Mouse (Mus musculus): Measurements from ENCODE around the gene Glipr2. TPM values are rescaled to one million over a fixed set of nuclear protein-coding genes. Genes with fewer than 3 reads are reported as not detected.

The Glipr2 gene
- polyA plus RNA-seq, 1 experiment from 2014 or later, result 44.3 TPM

DNA sequence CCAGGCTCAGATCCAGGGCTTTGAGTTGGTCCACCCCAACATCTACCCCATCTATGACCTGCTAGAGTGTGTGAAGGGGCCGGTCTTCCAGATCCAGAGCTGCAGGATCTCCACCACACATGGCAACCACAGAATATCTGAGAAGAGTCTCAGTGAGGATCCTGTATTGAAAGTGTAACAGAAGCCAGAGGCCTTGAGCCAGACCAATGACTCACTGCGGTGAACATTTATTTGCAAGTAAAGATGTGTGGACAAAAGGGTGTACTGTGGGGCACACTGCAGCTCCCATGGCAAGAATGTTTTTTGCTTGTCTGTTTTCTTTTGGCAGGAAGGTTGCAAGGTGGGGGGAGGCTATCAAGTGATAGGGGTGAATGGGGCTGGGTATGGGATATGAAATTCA, 9.6 kb upstream of the Glipr2 start:
- no peak overlapping the region for H3K27ac ChIP-seq
- no peak overlapping the region for H3K9ac ChIP-seq
- ATAC-seq (replicated peaks; ENCODE audit: insufficient number of reproducible peaks, insufficient read depth, low FRiP score, low read depth), result no peak
- H3K4me2 ChIP-seq, result no peak overlapping the region
- H3K36me3 ChIP-seq, result no peaks in the 10 kb centered on the region
- H3K9me3 ChIP-seq (replicated peaks), result no peaks in the 10 kb centered on the region
- no peaks in the 10 kb centered on the region for H3K4me1 ChIP-seq (replicated peaks)
- 90% methylated on average over 2 of the region's 2 CpGs for WGBS
- no peak overlapping the region for H3K4me3 ChIP-seq
- no peaks in the 10 kb centered on the region for H3K27me3 ChIP-seq

DNA sequence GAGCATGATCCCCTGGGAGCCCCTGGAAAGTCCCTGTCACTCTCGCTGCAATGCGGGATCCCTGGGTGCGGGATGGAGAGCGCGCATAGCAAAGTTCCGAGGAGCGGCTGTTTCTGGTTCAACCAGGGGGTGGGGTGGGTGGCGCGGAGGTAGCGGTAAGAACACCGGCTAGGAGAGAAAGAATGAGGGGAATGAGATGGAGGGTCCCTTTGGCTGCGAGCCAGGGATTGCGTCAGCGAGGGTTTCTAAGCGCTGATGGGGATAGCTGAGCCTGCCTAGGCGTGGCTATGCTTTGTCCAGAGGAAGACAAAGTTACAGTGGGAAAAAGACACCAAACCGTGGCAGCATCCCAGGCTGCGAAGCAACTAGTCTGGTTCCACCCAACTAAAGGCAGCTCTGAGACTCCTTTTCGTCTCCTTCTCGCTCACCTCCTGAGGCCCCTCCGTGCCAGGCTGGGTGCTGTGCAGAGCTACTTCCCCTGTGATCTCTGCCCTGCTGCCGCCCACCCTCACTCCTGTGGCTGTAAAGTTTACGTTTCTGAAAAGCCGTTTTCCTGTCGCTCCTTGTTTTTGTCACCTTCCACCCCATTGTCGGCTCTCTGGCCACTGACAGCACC, 753 bp downstream of the Glipr2 start:
- Histone ChIP-seq H3K9ac (peak overlapping the region; percentile 61), H3K9me3 (replicated peaks) (no peaks in the 10 kb centered on the region), H3K36me3 (no peaks in the 10 kb centered on the region), H3K4me3 (peak overlapping the region; percentile 67), H3K27me3 (no peaks in the 10 kb centered on the region), H3K4me1 (replicated peaks) (peaks cover 22% of the 10 kb centered on the region), H3K27ac (peak overlapping the region; percentile 72), H3K4me2 (peak overlapping the region; percentile 88)
- peak; percentile 57 for ATAC-seq (replicated peaks; ENCODE audit: insufficient number of reproducible peaks, insufficient read depth, low FRiP score, low read depth)
- under 1% methylated on average over 26 of the region's 26 CpGs for WGBS

DNA sequence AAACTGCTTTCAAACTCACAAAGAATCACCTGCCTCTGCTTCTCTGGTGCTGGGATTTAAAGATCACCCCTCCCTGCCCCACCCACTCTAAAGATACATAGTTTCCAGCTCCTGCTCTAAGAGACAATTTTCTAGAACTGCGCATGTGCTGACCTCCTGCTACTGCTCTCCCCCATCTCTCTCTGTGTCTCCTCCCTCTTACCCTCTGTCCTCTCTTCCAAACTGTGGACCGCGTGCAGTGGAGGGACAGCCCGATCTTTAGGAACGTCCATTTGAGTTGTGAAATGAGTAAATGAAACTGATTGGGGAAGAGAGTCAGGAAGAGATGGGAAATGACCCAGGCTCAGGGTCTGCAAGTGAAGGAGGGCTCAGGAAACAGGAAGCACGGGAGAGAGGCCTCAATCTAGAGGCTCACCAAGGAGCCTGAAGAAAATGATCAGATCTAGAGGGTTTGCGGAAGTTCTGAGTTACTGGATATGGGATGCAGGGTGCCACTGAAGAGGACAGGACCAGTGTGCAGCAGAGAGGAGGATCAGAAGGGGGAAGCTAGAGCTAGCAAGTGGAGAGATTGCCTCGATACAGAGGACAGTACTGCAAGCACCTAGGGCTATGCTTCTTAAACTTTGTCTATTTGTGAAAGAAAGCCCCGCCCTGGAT, 2.5 kb downstream of the Glipr2 start:
- WGBS, result 51% methylated on average over 9 of the region's 9 CpGs
- H3K9ac ChIP-seq, result no peak overlapping the region
- no peaks in the 10 kb centered on the region for H3K9me3 ChIP-seq (replicated peaks)
- H3K27ac ChIP-seq, result no peak overlapping the region
- no peaks in the 10 kb centered on the region for H3K27me3 ChIP-seq
- peak overlapping the region; percentile 88 for H3K4me2 ChIP-seq
- peaks cover 32% of the 10 kb centered on the region for H3K4me1 ChIP-seq (replicated peaks)
- no peaks in the 10 kb centered on the region for H3K36me3 ChIP-seq
- peak overlapping the region; percentile 5; the same call in 1 of the 2 replicates for H3K4me3 ChIP-seq
- ATAC-seq (replicated peaks; ENCODE audit: insufficient number of reproducible peaks, insufficient read depth, low FRiP score, low read depth), result no peak

DNA sequence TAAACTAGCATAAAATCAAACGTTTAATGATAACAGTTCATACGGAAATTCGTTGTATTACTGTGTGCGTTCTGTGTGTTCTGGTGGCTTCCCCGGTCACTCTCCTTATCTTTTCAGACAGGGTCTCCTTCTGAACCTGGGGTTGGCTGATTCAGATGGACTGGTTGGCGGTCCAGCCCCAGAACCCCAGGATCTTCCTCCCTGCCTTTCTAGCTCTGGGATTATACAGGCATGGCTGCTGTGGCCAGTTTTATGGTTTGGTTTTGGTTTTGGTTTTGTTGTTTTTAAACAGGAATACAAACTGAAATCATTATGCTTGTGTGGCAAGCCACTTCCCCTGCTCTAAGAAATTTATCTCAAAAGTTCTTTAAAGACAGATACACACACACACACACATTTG, 3.0 kb downstream of the Glipr2 start:
- Histone ChIP-seq H3K27ac (no peak overlapping the region), H3K4me3 (no peak overlapping the region), H3K4me1 (replicated peaks) (peaks cover 37% of the 10 kb centered on the region), H3K4me2 (peak overlapping the region; percentile 88; the same call in 1 of the 2 replicates), H3K36me3 (no peaks in the 10 kb centered on the region), H3K9me3 (replicated peaks) (no peaks in the 10 kb centered on the region), H3K27me3 (no peaks in the 10 kb centered on the region), H3K9ac (no peak overlapping the region)
- WGBS, result 66% methylated on average over 6 of the region's 6 CpGs
- ATAC-seq (replicated peaks; ENCODE audit: insufficient number of reproducible peaks, insufficient read depth, low FRiP score, low read depth), result no peak

DNA sequence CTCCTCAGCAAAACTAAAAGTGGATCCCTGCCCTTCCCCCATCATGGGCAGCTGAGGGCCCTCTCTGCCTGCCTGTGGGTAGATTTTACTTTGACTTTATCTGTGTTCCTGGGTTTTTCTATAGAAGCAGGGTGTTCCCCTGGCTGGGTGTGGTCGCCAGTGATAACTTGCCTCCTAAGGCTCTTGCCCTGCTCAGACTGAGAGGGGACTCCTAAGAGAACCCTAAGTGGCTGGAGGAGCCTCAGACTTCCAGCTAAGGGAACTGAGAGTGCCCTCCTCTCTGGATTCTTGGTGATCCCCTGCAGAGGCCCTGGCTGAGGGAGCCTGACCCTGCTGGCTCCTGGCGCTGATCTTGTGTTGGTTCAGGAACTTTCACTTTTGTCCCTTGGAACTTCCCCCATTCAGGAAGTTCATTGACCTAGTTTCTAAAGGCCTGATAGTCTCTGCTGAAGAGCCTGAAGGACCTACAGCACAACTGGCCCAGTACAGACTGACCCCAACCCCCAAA, 7.2 kb downstream of the Glipr2 start:
- Histone ChIP-seq H3K36me3 (no peaks in the 10 kb centered on the region), H3K4me3 (no peak overlapping the region), H3K4me1 (replicated peaks) (peaks cover 41% of the 10 kb centered on the region), H3K27ac (peak overlapping the region; percentile 48; the same call in 1 of the 2 replicates), H3K9me3 (replicated peaks) (no peaks in the 10 kb centered on the region), H3K27me3 (no peaks in the 10 kb centered on the region), H3K9ac (0 out of 2 replicates have a peak overlapping the region, but pooled peaks have one; percentile 8), H3K4me2 (peak overlapping the region; percentile 25; the same call in 1 of the 2 replicates)
- no peak for ATAC-seq (replicated peaks; ENCODE audit: insufficient number of reproducible peaks, insufficient read depth, low FRiP score, low read depth)
- 38% methylated on average over 2 of the region's 2 CpGs for WGBS

DNA sequence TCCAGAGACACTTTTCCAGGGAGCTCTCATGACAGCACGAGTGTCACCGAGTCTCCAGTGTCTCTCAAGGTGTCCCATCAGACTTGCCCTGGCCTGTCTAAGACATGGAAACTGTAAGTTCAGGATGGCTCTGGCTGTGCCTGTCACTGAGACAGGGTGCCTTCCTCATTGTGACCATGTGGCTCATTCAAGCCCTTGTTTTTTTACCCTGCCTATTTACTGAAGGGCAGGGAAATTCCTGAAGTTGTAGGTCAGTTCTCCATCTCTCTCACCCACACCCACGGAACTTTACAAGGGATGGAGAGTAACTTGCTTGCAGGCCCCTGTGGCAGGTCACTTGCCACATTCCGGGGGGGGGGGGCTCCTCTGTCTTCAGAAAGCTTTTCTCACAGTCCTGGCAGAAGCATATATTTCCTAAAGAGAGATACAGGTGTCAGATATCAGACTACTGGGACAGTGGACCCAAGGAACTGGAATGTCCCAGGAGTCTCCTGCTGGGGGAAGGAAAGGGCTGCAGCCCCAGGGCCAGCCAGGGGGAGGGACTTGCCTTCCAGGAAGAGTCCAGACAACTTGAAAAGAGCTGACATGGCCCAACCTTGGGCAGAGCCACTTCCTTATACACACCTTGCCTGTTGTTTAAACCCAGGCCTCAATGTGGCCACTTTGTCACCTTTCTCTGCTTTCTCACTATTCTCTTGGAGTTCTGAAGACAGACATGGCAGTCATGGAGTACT, 7.9 kb downstream of the Glipr2 start:
- WGBS, result 29% methylated on average over 4 of the region's 4 CpGs
- Histone ChIP-seq H3K9me3 (replicated peaks) (no peaks in the 10 kb centered on the region), H3K4me3 (no peak overlapping the region), H3K9ac (no peak overlapping the region), H3K4me2 (no peak overlapping the region), H3K4me1 (replicated peaks) (peaks cover 41% of the 10 kb centered on the region), H3K27me3 (no peaks in the 10 kb centered on the region), H3K36me3 (no peaks in the 10 kb centered on the region), H3K27ac (no peak overlapping the region; the same call in 1 of the 2 replicates)
- no peak for ATAC-seq (replicated peaks; ENCODE audit: insufficient number of reproducible peaks, insufficient read depth, low FRiP score, low read depth)

DNA sequence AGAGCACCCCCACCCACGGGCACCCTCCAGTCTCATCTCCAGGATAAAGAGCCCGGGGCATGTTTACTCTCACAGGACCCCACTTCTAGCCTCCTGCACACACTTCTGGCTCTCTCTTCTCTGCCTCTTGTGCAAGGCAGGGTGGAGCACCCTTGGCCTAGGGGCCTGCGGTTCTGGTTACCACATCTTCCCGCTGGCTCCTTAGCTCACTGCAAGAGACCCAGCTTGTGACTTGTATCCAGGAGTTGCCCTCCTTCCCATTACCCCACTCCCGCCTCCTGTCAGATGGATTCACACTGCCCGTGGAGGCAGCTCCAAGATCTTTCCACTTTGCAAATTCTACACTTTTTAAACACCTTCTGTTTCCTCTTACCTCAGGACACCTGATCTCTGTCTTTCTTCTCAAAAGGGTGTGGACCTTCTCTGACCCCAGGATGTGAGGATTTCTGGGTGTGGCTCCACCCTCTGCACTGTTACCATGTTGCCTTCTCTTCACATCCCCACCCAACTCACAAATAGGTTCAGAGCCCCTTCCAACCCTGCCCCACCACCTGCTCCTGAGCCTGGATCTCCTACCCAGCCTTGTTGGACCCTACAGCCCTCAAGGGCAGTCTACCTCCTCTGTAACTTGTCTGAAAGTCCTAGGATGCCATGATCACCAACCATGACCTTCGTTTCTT, 8.8 kb downstream of the Glipr2 start:
- WGBS, result 82% methylated on average over 7 of the region's 7 CpGs
- Histone ChIP-seq H3K27me3 (no peaks in the 10 kb centered on the region), H3K36me3 (no peaks in the 10 kb centered on the region), H3K4me3 (no peak overlapping the region), H3K9me3 (replicated peaks) (no peaks in the 10 kb centered on the region), H3K4me2 (no peak overlapping the region), H3K27ac (no peak overlapping the region; the same call in 1 of the 2 replicates), H3K9ac (no peak overlapping the region), H3K4me1 (replicated peaks) (peaks cover 41% of the 10 kb centered on the region)
- no peak for ATAC-seq (replicated peaks; ENCODE audit: insufficient number of reproducible peaks, insufficient read depth, low FRiP score, low read depth)

DNA sequence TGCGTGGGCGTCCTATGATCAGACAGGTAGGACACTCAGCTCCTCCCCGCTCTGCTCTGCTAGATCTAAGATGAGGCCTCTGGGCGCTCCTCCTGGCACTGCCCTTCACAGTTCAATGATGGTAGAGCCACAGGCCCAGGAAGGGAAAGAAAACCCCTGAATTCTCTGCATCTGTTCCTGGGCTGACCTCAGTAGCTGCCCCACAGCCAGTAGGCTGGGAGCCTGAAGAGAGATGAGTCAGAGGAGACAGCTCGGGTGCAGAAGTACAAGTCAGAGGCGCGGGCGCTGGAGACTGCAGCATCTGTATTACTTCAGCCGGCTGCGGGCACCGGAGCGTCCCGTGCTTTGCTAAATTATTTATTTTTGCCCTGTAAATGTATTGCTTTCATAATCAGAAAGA, 11.4 kb downstream of the Glipr2 start:
- H3K4me3 ChIP-seq, result no peak overlapping the region
- no peak for ATAC-seq (replicated peaks; ENCODE audit: insufficient number of reproducible peaks, insufficient read depth, low FRiP score, low read depth)
- H3K27me3 ChIP-seq, result no peaks in the 10 kb centered on the region
- H3K36me3 ChIP-seq, result no peaks in the 10 kb centered on the region
- 52% methylated on average over 13 of the region's 13 CpGs for WGBS
- H3K9ac ChIP-seq, result no peak overlapping the region
- H3K27ac ChIP-seq, result peak overlapping the region; percentile 25; the same call in 1 of the 2 replicates
- no peaks in the 10 kb centered on the region for H3K9me3 ChIP-seq (replicated peaks)
- no peak overlapping the region for H3K4me2 ChIP-seq
- peaks cover 57% of the 10 kb centered on the region for H3K4me1 ChIP-seq (replicated peaks)

DNA sequence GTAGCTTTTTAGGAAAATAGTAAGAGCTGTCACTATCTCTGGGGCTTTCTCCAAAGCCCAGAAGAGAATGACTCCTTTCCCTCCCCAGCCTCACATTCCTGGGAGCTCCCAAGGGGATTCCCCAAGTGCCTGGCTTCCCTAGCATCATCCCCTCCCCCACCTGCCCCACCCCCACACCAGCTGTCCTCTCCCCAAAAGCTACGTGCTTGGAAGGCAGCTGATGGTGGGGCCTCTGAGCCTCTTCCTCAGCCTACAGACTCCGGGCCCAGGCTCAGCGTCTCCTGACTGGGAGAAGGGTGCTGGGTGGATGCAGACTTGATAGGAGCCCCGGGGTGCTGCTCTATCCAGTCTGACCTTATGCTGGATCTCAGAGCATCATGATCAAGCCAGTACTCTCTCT, 12.2 kb downstream of the Glipr2 start:
- H3K4me3 ChIP-seq, result no peak overlapping the region
- peaks cover 51% of the 10 kb centered on the region for H3K4me1 ChIP-seq (replicated peaks)
- H3K27me3 ChIP-seq, result no peaks in the 10 kb centered on the region
- no peaks in the 10 kb centered on the region for H3K9me3 ChIP-seq (replicated peaks)
- no peak overlapping the region for H3K4me2 ChIP-seq
- H3K9ac ChIP-seq, result no peak overlapping the region
- 17% methylated on average over 4 of the region's 4 CpGs for WGBS
- peak overlapping the region; percentile 4; the same call in 1 of the 2 replicates for H3K27ac ChIP-seq
- H3K36me3 ChIP-seq, result no peaks in the 10 kb centered on the region
- ATAC-seq (replicated peaks; ENCODE audit: insufficient number of reproducible peaks, insufficient read depth, low FRiP score, low read depth), result no peak

DNA sequence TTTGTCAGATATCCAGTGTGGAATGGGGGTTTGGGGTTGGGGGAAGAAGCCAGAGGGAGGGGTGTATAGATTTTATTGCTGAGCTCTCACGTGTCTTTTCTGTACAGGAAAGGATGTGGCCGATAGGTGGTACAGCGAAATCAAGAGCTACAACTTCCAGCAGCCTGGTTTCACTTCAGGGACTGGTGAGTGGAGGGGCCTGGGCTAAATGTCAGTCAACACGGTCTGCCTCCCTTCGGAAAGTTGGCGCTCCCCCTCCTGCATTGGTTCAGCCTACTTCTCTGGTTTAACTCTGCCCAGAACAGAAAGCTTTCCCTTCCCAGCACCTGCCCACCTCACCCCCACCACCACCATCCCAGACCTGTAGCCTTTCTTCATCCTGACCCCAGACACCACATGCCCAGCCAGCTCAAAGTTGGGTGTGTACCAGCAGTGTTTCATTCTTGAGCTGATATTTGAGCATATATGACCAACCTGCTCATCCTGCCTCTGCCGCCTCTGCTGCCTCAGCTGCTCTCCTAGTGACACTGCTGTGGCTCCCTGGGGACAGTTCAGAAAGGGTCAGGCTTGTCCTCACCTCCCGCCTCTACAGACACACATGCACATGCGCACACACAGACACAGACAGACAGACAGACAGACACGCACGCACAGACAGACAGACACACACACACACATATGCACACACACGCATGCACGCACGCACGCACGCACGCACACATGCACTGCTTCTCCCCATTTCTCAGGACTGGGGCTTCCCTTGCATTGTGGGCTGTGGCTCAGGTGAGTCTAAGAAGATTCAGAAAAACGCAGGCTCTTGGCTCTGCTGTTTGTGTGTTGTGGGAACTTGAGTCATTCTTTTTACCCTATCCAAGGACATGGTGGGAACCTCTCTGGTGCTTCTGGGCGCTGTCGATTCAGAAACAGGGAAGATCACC, 13.5 kb downstream of the Glipr2 start:
- no peak overlapping the region for H3K27ac ChIP-seq
- WGBS, result 88% methylated on average over 20 of the region's 20 CpGs
- no peak for ATAC-seq (replicated peaks; ENCODE audit: insufficient number of reproducible peaks, insufficient read depth, low FRiP score, low read depth)
- H3K36me3 ChIP-seq, result no peaks in the 10 kb centered on the region
- H3K9ac ChIP-seq, result no peak overlapping the region
- H3K4me3 ChIP-seq, result no peak overlapping the region
- peaks cover 40% of the 10 kb centered on the region for H3K4me1 ChIP-seq (replicated peaks)
- H3K27me3 ChIP-seq, result no peaks in the 10 kb centered on the region
- no peak overlapping the region for H3K4me2 ChIP-seq
- H3K9me3 ChIP-seq (replicated peaks), result no peaks in the 10 kb centered on the region

Measured in heart, embryonic 15.5 days (tissue).